Mouse (Mus musculus) limb, embryonic 14.5 days (tissue): ENCODE measurements around the gene Abcd3. TPM values are rescaled to one million over a fixed set of nuclear protein-coding genes. Genes with fewer than 3 reads are reported as not detected.

ENCODE experiments used
- ATAC-seq: fragments of 200-750 bp; cut with Nextera tagmentation; 2 replicates; pipeline ENCODE4 v1.8.0; 2017; ENCODE audit warnings: low read depth, moderate number of reproducible peaks, moderate TSS enrichment; ENCODE audit not compliant: low FRiP score
- DNase-seq: peaks from one replicate; pipeline ENCODE4 v3.0.0-alpha.2; 2015; ENCODE audit warnings: low spot score
- H3K27ac ChIP-seq: fragments of 300-500 bp; sonication (generic); replicated peaks from 2 replicates; pipeline ENCODE4 v1.5.1; 2014; ENCODE audit warnings: low read depth, mild to moderate bottlenecking, low read length, moderate library complexity, mixed read lengths
- H3K27me3 ChIP-seq: fragments of 300-500 bp; sonication (generic); 2 replicates; pipeline ENCODE4 v1.6.1; 2014; ENCODE audit warnings: low read length, mixed read lengths; ENCODE audit not compliant: control insufficient read depth, insufficient read depth
- H3K36me3 ChIP-seq: fragments of 300-500 bp; sonication (generic); 2 replicates; pipeline ENCODE4 v1.6.1; 2014; ENCODE audit warnings: mild to moderate bottlenecking, low read length, moderate library complexity, mixed read lengths; ENCODE audit not compliant: control insufficient read depth, insufficient read depth
- H3K4me1 ChIP-seq: fragments of 300-500 bp; sonication (generic); 2 replicates; pipeline ENCODE4 v1.6.1; 2014; ENCODE audit warnings: antibody characterized with exemption, low read length, mixed read lengths; ENCODE audit not compliant: control insufficient read depth, insufficient read depth
- H3K4me2 ChIP-seq: fragments of 300-500 bp; sonication (generic); replicated peaks from 2 replicates; pipeline ENCODE4 v1.6.1; 2014; ENCODE audit warnings: low read depth, mild to moderate bottlenecking, low read length, moderate library complexity; ENCODE audit not compliant: severe bottlenecking
- H3K4me3 ChIP-seq: fragments of 300-500 bp; sonication (generic); replicated peaks from 2 replicates; pipeline ENCODE4 v1.5.1; 2014; ENCODE audit warnings: low read length
- H3K9ac ChIP-seq: fragments of 300-500 bp; sonication (generic); 2 replicates; pipeline ENCODE4 v1.6.1; 2014; ENCODE audit warnings: mild to moderate bottlenecking, low read depth, low read length, moderate library complexity; ENCODE audit not compliant: severe bottlenecking
- H3K9me3 ChIP-seq: fragments of 300-500 bp; sonication (generic); 2 replicates; pipeline ENCODE4 v1.6.1; 2016; ENCODE audit warnings: low read length; ENCODE audit not compliant: control insufficient read depth
- POLR2A ChIP-seq: fragments of 200-500 bp; IDR thresholded peaks from 2 replicates; pipeline ENCODE4 v1.8.0; 2012; ENCODE audit warnings: inconsistent platforms, mild to moderate bottlenecking, moderate library complexity, borderline replicate concordance; ENCODE audit not compliant: insufficient read depth, insufficient read length; ENCODE audit errors: extremely low read depth
- WGBS: fragments of 180-500 bp; shearing (Covaris S2); extraction: QIAGEN DNeasy Blood & Tissue Kit; methylation state at CpG from one replicate; pipeline ENCODE4 v1.1.7; 2014; 5-methylcytosine and 5-hydroxymethylcytosine counted together
- polyA plus RNA-seq, 2 experiments: library from polyadenylated mRNA; depleted of rRNA in 1 of 2; stranded (reverse) in 1 of 2; unstranded in 1 of 2; fragments of >200 nt; fragmentation: Nextera tagmentation in 1 of 2; extraction: Ambion mirVana in 1 of 2; gene quantifications; 2 replicates each; pipeline versions ENCODE4 v1.2.1 to v1.2.3; 2012 to 2014

Abcd3 gene
- polyA plus RNA-seq, 2 experiments, result 24.6 to 55.3 TPM

- WGBS, result 85% methylated on average over 1 of the region's 1 CpGs
- no peak overlapping the region for H3K27ac ChIP-seq
- ATAC-seq (no peak), DNase-seq (no peak)
- H3K9ac ChIP-seq, result no peak overlapping the region
- H3K4me1 ChIP-seq, result peaks cover 4% of the 10 kb centered on the region
- no peaks in the 10 kb centered on the region for H3K9me3 ChIP-seq
- no peak overlapping the region for H3K4me3 ChIP-seq
- H3K36me3 ChIP-seq, result no peaks in the 10 kb centered on the region
- H3K4me2 ChIP-seq, result no peak overlapping the region
- no peak for TF ChIP-seq POLR2A
- no peaks in the 10 kb centered on the region for H3K27me3 ChIP-seq
Observed at GRCm38 (mm10) chr3:121825092-121825491, 10.0 kb upstream of the Abcd3 start.

DNA sequence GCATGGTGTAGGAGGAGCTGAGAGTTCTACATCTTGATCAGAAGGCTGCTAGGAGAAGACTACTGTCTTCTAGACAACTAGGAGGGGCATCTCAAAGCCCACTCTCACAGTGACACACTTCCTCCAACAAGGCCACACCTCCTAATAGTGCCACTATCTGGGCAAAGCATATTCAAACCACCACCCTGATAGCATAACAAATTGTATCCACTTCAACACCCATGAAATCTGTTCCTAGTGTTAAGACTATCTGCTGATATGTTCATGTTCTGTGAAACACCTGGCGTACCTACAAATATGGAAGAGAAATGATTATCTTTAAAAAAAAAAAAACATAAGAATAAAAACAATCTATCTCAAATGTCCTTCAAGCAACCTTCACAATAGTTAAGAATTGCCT lies 9.2 kb upstream of the Abcd3 start:
- Histone ChIP-seq H3K9me3 (no peaks in the 10 kb centered on the region), H3K4me1 (peaks cover 11% of the 10 kb centered on the region), H3K4me2 (no peak overlapping the region), H3K36me3 (no peaks in the 10 kb centered on the region), H3K9ac (no peak overlapping the region), H3K27ac (no peak overlapping the region), H3K4me3 (no peak overlapping the region), H3K27me3 (no peaks in the 10 kb centered on the region)
- 89% methylated on average over 1 of the region's 1 CpGs for WGBS
- DNase-seq, result no peak
- TF ChIP-seq POLR2A, result no peak
- ATAC-seq, result no peak

DNA sequence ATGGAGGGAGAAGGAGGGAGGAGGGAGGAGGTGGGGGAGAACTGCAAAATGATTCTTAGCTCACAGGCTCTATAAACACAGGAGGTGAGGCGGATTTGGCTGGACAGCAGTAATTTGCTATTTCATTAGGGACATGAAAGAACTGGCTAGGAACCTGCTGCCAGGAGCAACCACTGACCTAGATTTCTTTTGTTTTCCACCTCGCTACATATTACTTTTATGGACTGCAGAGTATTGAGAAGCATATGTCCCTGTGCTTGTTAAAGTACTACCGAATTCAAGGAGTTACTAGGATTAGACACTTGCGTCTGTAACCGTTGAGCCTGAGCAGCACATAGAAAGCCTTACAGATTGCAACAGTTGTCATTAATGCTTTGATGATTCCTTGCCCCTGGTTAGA lies 7.5 kb upstream of the Abcd3 start:
- Histone ChIP-seq H3K4me2 (no peak overlapping the region), H3K4me3 (no peak overlapping the region), H3K4me1 (peaks cover 17% of the 10 kb centered on the region), H3K36me3 (no peaks in the 10 kb centered on the region), H3K9ac (no peak overlapping the region), H3K27ac (no peak overlapping the region), H3K27me3 (no peaks in the 10 kb centered on the region), H3K9me3 (no peaks in the 10 kb centered on the region)
- ATAC-seq (no peak), DNase-seq (no peak)
- WGBS, result 37% methylated on average over 5 of the region's 5 CpGs
- TF ChIP-seq POLR2A, result no peak

DNA sequence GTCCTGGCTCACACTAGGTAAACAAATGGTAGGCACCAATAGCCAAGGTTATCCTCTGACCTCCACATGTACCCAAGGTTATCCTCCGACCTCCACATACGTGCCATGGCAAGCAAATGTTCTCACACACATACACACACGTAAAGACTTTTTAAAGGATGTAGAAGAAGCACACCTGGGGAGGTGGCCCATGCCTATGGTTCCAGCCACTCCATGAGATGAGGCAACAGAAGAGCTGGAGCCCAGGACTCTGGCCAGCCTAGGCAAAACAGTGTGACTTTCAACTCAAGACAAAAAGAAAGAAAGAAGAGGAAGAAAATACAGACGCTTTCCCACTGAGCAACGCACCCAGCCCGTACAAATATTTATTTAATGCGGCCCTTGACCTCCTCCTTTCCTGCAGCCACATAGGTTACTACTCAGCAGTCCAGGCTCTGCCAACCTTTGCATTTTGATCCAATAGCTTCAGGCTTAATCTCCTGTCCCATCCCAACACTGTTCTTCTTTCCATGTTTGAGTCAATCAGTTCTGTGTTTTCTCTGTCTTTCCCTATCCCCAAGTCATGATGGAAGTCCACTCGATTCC lies 6.5 kb upstream of the Abcd3 start:
- H3K4me2 ChIP-seq, result no peak overlapping the region
- H3K4me3 ChIP-seq, result no peak overlapping the region
- ATAC-seq (no peak), DNase-seq (no peak)
- 85% methylated on average over 8 of the region's 8 CpGs for WGBS
- H3K27ac ChIP-seq, result no peak overlapping the region
- no peaks in the 10 kb centered on the region for H3K36me3 ChIP-seq
- no peaks in the 10 kb centered on the region for H3K9me3 ChIP-seq
- H3K9ac ChIP-seq, result no peak overlapping the region
- H3K4me1 ChIP-seq, result peaks cover 17% of the 10 kb centered on the region
- TF ChIP-seq POLR2A, result no peak
- no peaks in the 10 kb centered on the region for H3K27me3 ChIP-seq

DNA sequence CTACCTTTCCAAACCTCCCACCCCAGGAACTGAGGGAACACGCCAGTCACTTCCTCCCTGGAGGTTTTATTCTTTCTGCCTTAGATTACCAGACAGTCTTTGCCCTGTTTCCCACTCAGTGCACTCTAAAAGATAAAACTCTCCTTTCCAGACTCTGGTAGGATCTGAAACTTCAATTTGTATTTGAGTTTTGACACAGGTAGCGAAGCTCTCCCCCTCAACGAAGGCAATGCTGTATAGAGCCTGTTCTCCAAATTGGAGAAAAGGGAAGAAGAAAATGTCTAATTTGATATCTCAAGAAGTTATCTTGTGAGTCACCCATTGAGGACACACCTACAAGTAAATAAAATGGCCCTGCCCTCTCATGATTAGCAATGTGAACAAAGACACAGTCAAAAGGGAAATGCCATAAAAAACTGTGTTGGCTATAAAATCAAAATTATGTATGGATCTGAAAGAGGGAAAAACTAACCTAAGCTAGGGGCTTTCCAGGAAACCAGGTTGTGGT lies 4.6 kb upstream of the Abcd3 start:
- Histone ChIP-seq H3K4me1 (peaks cover 20% of the 10 kb centered on the region), H3K4me3 (no peak overlapping the region), H3K4me2 (no peak overlapping the region), H3K9ac (no peak overlapping the region), H3K27me3 (no peaks in the 10 kb centered on the region), H3K27ac (no peak overlapping the region), H3K36me3 (no peaks in the 10 kb centered on the region), H3K9me3 (no peaks in the 10 kb centered on the region)
- ATAC-seq, result no peak
- WGBS, result 71% methylated on average over 3 of the region's 3 CpGs
- DNase-seq, result no peak
- no peak for TF ChIP-seq POLR2A
